Mouse (Mus musculus) T-helper 2 cell (primary cell): ENCODE measurements around the gene Khdrbs1.

ENCODE experiments used
- in situ Hi-C: fragments of 300-600 bp; cut with MboI, MseI; formaldehyde crosslinking; loops from one replicate; pipeline ENCODE4 v1.15.1; 2025; ENCODE audit warnings: high pct_unique_total_duplicates

The Khdrbs1 gene

DNA sequence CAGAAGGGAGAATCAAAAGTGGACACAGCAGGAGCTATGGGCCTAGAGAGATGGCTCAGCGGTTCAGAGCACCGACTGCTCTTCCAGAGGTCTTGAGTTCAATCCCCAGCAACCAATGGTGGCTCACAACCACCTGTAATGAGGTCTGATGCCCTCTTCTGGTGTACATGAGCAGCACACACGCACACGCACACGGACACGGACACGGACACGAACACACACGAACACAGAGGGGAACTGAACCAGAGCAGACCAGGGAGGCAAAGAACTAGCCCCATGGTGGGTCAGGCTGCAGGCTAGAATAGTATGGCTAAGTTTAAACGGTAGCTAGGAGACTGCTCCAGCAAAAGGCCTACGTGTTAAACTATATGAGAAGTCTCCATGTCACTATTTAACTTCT lies 60.3 kb downstream of the Khdrbs1 start:
- in situ Hi-C loops, result no loop called here

GRCm38 (mm10) chr4:129672878-129673449 lies 69.1 kb downstream of the Khdrbs1 start:
- in situ Hi-C loops, result loop anchor here (25.0 kb wide), 1 partner anchor 689 kb away; the partner anchor contains the start of genes Snrnp40 and Zcchc17

GRCm38 (mm10) chr4:129672083-129672877 lies 69.8 kb downstream of the Khdrbs1 start, which contains the start of gene Kpna6:
Gene Kpna6 (minus strand): TSS chr4:129672767.
- in situ Hi-C loops, result loop anchor here (25.0 kb wide), 1 partner anchor 690 kb away; the partner anchor contains the start of genes Snrnp40 and Zcchc17

- in situ Hi-C loops, result loop anchor here (25.0 kb wide), 1 partner anchor 691 kb away; the partner anchor contains the start of genes Snrnp40 and Zcchc17
These were observed 70.5 kb downstream of the Khdrbs1 start for GRCm38 (mm10) chr4:129671491-129672082.

DNA sequence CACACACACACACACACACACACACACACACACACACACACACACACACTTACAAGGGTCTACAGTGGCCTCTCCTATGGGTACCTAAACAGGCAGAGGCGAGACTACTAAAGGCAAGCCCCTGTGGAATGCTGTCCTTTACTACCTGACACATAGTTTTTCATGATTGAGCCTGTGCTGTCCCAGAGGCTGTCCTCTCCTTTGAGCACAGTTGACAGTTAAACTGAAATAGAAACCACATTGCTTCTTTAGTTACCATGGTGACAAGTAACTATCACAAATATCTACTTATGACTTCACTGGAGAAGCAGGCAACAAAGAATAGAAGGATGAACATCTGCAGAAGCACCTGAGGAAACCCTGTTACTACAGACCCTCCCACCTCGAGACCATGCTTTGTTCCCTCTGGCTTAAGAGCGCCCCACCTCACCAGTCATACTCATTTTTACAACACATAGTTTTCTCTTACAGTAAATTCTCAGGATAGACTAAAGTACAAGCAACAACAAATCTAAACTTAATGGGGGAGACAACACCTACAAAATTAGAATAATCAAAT lies 79.8 kb downstream of the Khdrbs1 start:
- in situ Hi-C loops, result loop anchor here (25.0 kb wide), 1 partner anchor 700 kb away; the partner anchor contains the start of genes Snrnp40 and Zcchc17

GRCm38 (mm10) chr4:129661584-129661983 lies 80.5 kb downstream of the Khdrbs1 start:
- in situ Hi-C loops, result loop anchor here (25.0 kb wide), 1 partner anchor 701 kb away; the partner anchor contains the start of genes Snrnp40 and Zcchc17

DNA sequence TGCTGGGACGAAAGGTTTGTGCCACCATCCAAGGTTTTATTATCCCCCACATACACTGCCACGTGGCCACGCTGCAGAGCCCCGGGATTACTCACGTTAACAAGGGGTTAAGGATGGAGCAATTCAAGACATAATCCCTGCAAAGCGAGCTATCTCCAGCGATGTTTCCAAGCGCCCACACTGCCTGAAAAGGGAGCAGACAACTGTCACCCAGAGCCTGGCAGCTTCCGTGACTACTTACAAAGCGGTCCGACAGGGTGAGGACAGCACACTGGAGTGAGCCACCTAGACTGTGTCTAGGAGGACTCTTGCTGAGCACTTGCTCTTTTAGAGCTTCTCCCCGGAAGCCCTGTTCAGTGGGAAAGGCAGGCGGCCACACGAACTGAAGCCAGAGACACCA lies 87.3 kb downstream of the Khdrbs1 start:
- in situ Hi-C loops, result loop anchor here (25.0 kb wide), 1 partner anchor 708 kb away; the partner anchor contains the start of genes Snrnp40 and Zcchc17
